Mouse (Mus musculus) liver, adult 2 months (tissue): ENCODE measurements around the gene Plxna4. TPM values are rescaled to one million over a fixed set of nuclear protein-coding genes. Genes with fewer than 3 reads are reported as not detected.
A peak's percentile ranks its signal among the peaks of the same experiment; 100 is the strongest.

Experiments
- DNase-seq: peaks from one replicate; pipeline ENCODE4 v3.0.0-alpha.2; 2011; ENCODE audit warnings: low read depth, low spot score; ENCODE audit errors: extremely low read depth
- H3K27ac ChIP-seq: fragments of 200-500 bp; replicated peaks from 2 replicates; pipeline ENCODE4 v1.5.1; 2012; ENCODE audit warnings: low read depth, mild to moderate bottlenecking, control low read depth, inconsistent platforms, low read length; ENCODE audit not compliant: insufficient read depth
- H3K27me3 ChIP-seq: fragments of 200-500 bp; 2 replicates; pipeline ENCODE4 v1.6.1; 2012; ENCODE audit warnings: mild to moderate bottlenecking, moderate library complexity, low read length, inconsistent platforms; ENCODE audit not compliant: control insufficient read depth, insufficient read depth
- H3K36me3 ChIP-seq: fragments of 200-500 bp; 2 replicates; pipeline ENCODE4 v1.6.1; 2012; ENCODE audit warnings: low read length, inconsistent platforms; ENCODE audit not compliant: control insufficient read depth, insufficient read depth
- H3K4me1 ChIP-seq: fragments of 200-500 bp; 2 replicates; pipeline ENCODE4 v1.6.1; 2011; ENCODE audit warnings: low read length; ENCODE audit not compliant: control insufficient read depth, insufficient read depth
- H3K4me3 ChIP-seq: fragments of 200-500 bp; 2 replicates; pipeline ENCODE4 v1.5.1; 2011; ENCODE audit warnings: low read depth, mild to moderate bottlenecking, control low read depth, low read length, moderate library complexity; ENCODE audit not compliant: insufficient read depth
- H3K79me2 ChIP-seq: fragments of 200-500 bp; 2 replicates; pipeline ENCODE4 v1.6.1; 2012; ENCODE audit warnings: inconsistent platforms, mild to moderate bottlenecking, low read length, moderate library complexity; ENCODE audit not compliant: control insufficient read depth, insufficient read depth
- H3K9ac ChIP-seq: fragments of 200-500 bp; 2 replicates; pipeline ENCODE4 v1.6.1; 2012; ENCODE audit warnings: low read depth, mild to moderate bottlenecking, control low read depth, inconsistent platforms, low read length
- CTCF ChIP-seq: fragments of 200-500 bp; IDR thresholded peaks from 2 replicates; pipeline ENCODE4 v1.5.1; 2011; ENCODE audit warnings: low read depth, low read length, control low read depth
- POLR2A ChIP-seq: fragments of 200-500 bp; IDR thresholded peaks from 2 replicates; pipeline ENCODE4 v1.6.1; 2011; ENCODE audit warnings: low read length, control low read depth; ENCODE audit not compliant: insufficient read depth; ENCODE audit errors: extremely low read depth
- WGBS: fragments of 180-500 bp; shearing (Covaris S2); methylation state at CpG from one replicate; pipeline ENCODE4 v1.1.7; 2018; 5-methylcytosine and 5-hydroxymethylcytosine counted together
- polyA plus RNA-seq: library from polyadenylated mRNA; depleted of rRNA; stranded (reverse); fragments of >200 nt; gene quantifications from 2 replicates; pipeline ENCODE4 v1.2.3, GENCODE M21; 2012
- total RNA-seq: library from RNA; depleted of rRNA; stranded (reverse); fragments of >200 nt; gene quantifications from 2 replicates; pipeline ENCODE4 v1.2.3, GENCODE M21; 2014

Gene Plxna4
- total and polyA plus RNA-seq, 2 experiments: 0.32 to 1.0 TPM

- H3K27ac ChIP-seq: no peak overlapping the region
- H3K9ac ChIP-seq: no peak overlapping the region
- no peaks in the 10 kb centered on the region for H3K27me3 ChIP-seq
- DNase-seq: no peak
- TF ChIP-seq CTCF (no peak), POLR2A (no peak)
- no peaks in the 10 kb centered on the region for H3K4me1 ChIP-seq
- no peaks in the 10 kb centered on the region for H3K36me3 ChIP-seq
- H3K79me2 ChIP-seq: no peaks in the 10 kb centered on the region
- WGBS: 88% methylated on average over 5 of the region's 5 CpGs
- H3K4me3 ChIP-seq: no peak overlapping the region
Observed at GRCm38 (mm10) chr6:32498106-32498505, 89.9 kb downstream of the Plxna4 start.

- whole genome bisulfite sequencing: 83% methylated on average over 4 of the region's 4 CpGs
- no peak for TF ChIP-seq CTCF
- TF ChIP-seq POLR2A: no peak
Observed at GRCm38 (mm10) chr6:32496109-32496508, 91.9 kb downstream of the Plxna4 start.

GRCm38 (mm10) chr6:32495532-32495931, 92.5 kb downstream of the Plxna4 start:
- H3K4me3 ChIP-seq: no peak overlapping the region
- H3K36me3 ChIP-seq: no peaks in the 10 kb centered on the region
- no peak for TF ChIP-seq CTCF
- no peak for TF ChIP-seq POLR2A
- DNase-seq: no peak
- H3K27me3 ChIP-seq: no peaks in the 10 kb centered on the region
- H3K9ac ChIP-seq: no peak overlapping the region
- H3K79me2 ChIP-seq: no peaks in the 10 kb centered on the region; the same call in 1 of the 2 replicates
- H3K4me1 ChIP-seq: no peaks in the 10 kb centered on the region
- no peak overlapping the region for H3K27ac ChIP-seq
- 86% methylated on average over 2 of the region's 2 CpGs for WGBS

More at GRCm38 (mm10) chr6:32496109-32496508, 91.9 kb downstream of the Plxna4 start:
- Histone ChIP-seq H3K9ac (no peak overlapping the region), H3K4me3 (no peak overlapping the region), H3K27ac (no peak overlapping the region), H3K36me3 (no peaks in the 10 kb centered on the region), H3K79me2 (no peaks in the 10 kb centered on the region; the same call in 1 of the 2 replicates), H3K4me1 (no peaks in the 10 kb centered on the region), H3K27me3 (no peaks in the 10 kb centered on the region)
- no peak for DNase-seq

GRCm38 (mm10) chr6:32493557-32493956, 94.4 kb downstream of the Plxna4 start:
- peak; percentile 11 for DNase-seq
- Histone ChIP-seq H3K36me3 (no peaks in the 10 kb centered on the region), H3K27me3 (no peaks in the 10 kb centered on the region), H3K27ac (no peak overlapping the region), H3K79me2 (no peaks in the 10 kb centered on the region; the same call in 1 of the 2 replicates), H3K4me1 (no peaks in the 10 kb centered on the region), H3K9ac (no peak overlapping the region), H3K4me3 (no peak overlapping the region)
- no peak for TF ChIP-seq CTCF
- no peak for TF ChIP-seq POLR2A
- WGBS: 9% methylated on average over 5 of the region's 5 CpGs

GRCm38 (mm10) chr6:32487121-32487520, 100.9 kb downstream of the Plxna4 start:
- H3K79me2 ChIP-seq: no peaks in the 10 kb centered on the region; the same call in 1 of the 2 replicates
- TF ChIP-seq CTCF: no peak
- TF ChIP-seq POLR2A: no peak

GRCm38 (mm10) chr6:32482469-32482868, 105.5 kb downstream of the Plxna4 start:
- 75% methylated on average over 4 of the region's 4 CpGs for WGBS
- Histone ChIP-seq H3K27me3 (no peaks in the 10 kb centered on the region), H3K36me3 (no peaks in the 10 kb centered on the region), H3K79me2 (no peaks in the 10 kb centered on the region), H3K9ac (no peak overlapping the region), H3K4me1 (no peaks in the 10 kb centered on the region), H3K27ac (no peak overlapping the region), H3K4me3 (no peak overlapping the region)
- no peak for TF ChIP-seq POLR2A
- TF ChIP-seq CTCF: no peak
- DNase-seq: no peak

More at GRCm38 (mm10) chr6:32487121-32487520, 100.9 kb downstream of the Plxna4 start:
- WGBS: 61% methylated on average over 3 of the region's 3 CpGs
- Histone ChIP-seq H3K4me3 (no peak overlapping the region), H3K9ac (no peak overlapping the region), H3K27ac (no peak overlapping the region), H3K27me3 (no peaks in the 10 kb centered on the region), H3K36me3 (no peaks in the 10 kb centered on the region), H3K4me1 (no peaks in the 10 kb centered on the region)
- no peak for DNase-seq
